Mouse (Mus musculus) T-helper 17 cell (primary cell): Measurements from ENCODE around the gene Cnnm2.

Source experiments
- in situ Hi-C, 2 experiments: fragments of 300-600 bp; cut with MboI, MseI; formaldehyde crosslinking; loops; 1 replicate in 1 of 2; 2 replicates in 1 of 2; pipeline ENCODE4 v1.15.1; 2025; ENCODE audit warnings: high pct_unique_total_duplicates in 2 of 2

Cnnm2 gene

GRCm38 (mm10) chr19:46911492-46911891, 150.1 kb downstream of the Cnnm2 start:
- in situ Hi-C loops: loop anchor here in 1 of 2 experiments (25.0 kb wide), 1 partner anchor 501 kb away; no protein-coding TSS in a partner anchor

DNA sequence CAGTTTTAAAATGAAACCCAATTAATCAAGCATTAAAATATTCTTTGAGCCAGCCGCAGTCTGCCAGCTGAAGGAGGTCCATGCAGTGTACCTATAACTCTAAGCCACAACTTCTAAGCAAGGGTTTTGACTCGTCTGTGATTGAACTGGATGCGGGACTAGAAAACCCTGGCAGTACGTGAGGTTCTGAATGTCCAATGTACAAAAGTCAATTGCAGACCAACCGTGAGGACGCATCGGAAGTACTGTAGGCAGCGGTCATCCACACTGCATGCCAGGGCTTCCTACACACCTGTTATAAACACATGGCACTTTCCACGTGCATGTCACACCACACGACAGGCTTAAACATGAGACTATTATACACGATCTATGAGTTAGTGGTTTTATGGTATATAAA, 152.2 kb downstream of the Cnnm2 start:
- in situ Hi-C loops: loop anchor here in 1 of 2 experiments (25.0 kb wide), 1 partner anchor 499 kb away; no protein-coding TSS in a partner anchor

DNA sequence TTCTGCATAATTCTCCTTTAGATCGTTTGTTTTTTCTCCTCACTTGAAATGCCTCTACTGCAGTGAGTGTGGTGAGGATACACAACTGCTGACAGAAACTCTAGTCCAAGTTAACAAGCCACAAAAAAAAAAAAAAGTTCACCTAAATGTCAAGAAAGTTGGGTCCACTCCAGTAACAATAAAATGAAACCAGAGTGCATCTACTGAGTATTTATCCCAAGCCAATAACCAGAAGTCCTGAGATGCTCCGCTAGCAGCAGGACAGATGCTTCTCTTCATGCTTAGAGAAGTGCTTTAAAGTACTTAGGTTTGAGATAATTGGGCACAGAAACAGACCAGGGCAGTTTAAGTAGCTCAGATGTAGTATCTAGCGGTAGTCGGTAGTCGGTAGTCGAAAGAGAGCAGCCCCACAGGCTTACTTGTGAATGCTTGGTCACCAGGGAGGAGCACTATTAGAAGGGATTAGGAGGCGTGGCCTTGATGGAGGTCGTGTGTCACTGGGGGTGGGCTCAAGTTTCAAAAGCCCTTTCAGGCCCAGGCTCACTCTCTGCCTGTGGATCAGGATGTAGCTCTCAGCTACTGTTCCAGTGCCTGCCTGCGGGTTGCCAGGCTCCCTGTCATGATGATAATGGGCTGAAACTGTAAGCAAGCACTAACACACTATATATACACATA, 154.1 kb downstream of the Cnnm2 start:
- in situ Hi-C loops: loop anchor here in 1 of 2 experiments (5.0 to 25.0 kb wide), 2 partner anchors 33 to 497 kb away; no protein-coding TSS in a partner anchor

GRCm38 (mm10) chr19:46920571-46920970, 159.2 kb downstream of the Cnnm2 start:
- in situ Hi-C loops: loop anchor here in 1 of 2 experiments (5.0 to 25.0 kb wide), 2 partner anchors 37 to 492 kb away; no protein-coding TSS in a partner anchor

- in situ Hi-C loops: no loop called here
Observed at GRCm38 (mm10) chr19:46926357-46926756, 165.0 kb downstream of the Cnnm2 start.

GRCm38 (mm10) chr19:46926951-46927350, 165.6 kb downstream of the Cnnm2 start:
- in situ Hi-C loops: no loop called here

DNA sequence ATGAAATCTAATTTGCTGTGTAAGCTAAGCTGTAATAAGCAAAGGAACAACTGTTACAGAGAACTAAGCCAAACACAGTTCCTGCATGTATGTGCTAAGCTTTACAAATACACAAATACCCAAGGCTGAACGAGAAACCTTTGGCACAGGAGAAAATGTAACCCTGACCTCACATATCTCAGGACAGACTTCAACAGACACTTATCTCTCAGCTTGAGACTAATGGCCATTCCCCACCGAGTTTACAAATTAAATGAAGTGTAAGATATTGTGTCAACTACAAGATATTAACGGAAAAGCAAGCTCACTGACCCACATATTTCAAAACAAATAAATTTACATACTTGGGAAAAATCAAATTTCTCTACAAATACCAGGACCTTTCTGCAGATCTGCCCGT, 166.7 kb downstream of the Cnnm2 start:
- in situ Hi-C loops: no loop called here

GRCm38 (mm10) chr19:46929044-46929587, 167.7 kb downstream of the Cnnm2 start:
- in situ Hi-C loops: no loop called here
